Mouse (Mus musculus) liver, postnatal 0 days (tissue): ENCODE data around the gene Cacnb1. TPM values are rescaled to one million over a fixed set of nuclear protein-coding genes. Genes with fewer than 3 reads are reported as not detected.

ENCODE experiments used
- ATAC-seq: fragments of 200-750 bp; cut with Nextera tagmentation; 2 replicates; pipeline ENCODE4 v1.8.0; 2017; ENCODE audit warnings: mild to moderate bottlenecking, moderate library complexity
- DNase-seq: peaks from one replicate; pipeline ENCODE4 v3.0.0-alpha.2; 2016
- H3K27ac ChIP-seq: fragments of 300-500 bp; sonication (generic); 2 replicates; pipeline ENCODE4 v1.5.1; 2014; ENCODE audit warnings: antibody characterized with exemption, moderate library complexity, mild to moderate bottlenecking, low read depth
- H3K27me3 ChIP-seq: fragments of 300-500 bp; sonication (generic); 2 replicates; pipeline ENCODE4 v1.6.1; 2014; ENCODE audit warnings: low read length, control low read depth, mixed read lengths; ENCODE audit not compliant: insufficient read depth
- H3K36me3 ChIP-seq: fragments of 300-500 bp; sonication (generic); replicated peaks from 2 replicates; pipeline ENCODE4 v1.6.1; 2014; ENCODE audit warnings: mild to moderate bottlenecking, control low read depth, low read length, moderate library complexity, mixed read lengths; ENCODE audit not compliant: insufficient read depth
- H3K4me1 ChIP-seq: fragments of 300-500 bp; sonication (generic); 2 replicates; pipeline ENCODE4 v1.6.1; 2014; ENCODE audit warnings: antibody characterized with exemption, mild to moderate bottlenecking, control low read depth; ENCODE audit not compliant: insufficient read depth
- H3K4me2 ChIP-seq: fragments of 300-500 bp; sonication (generic); 2 replicates; pipeline ENCODE4 v1.6.1; 2014; ENCODE audit warnings: low read depth, mild to moderate bottlenecking, low read length, moderate library complexity, mixed read lengths
- H3K4me3 ChIP-seq: fragments of 300-500 bp; sonication (generic); 2 replicates; pipeline ENCODE4 v1.5.1; 2014; ENCODE audit warnings: low read depth, low read length
- H3K9ac ChIP-seq: fragments of 300-500 bp; sonication (generic); replicated peaks from 2 replicates; pipeline ENCODE4 v1.6.1; 2014; ENCODE audit warnings: mild to moderate bottlenecking, moderate library complexity
- H3K9me3 ChIP-seq: fragments of 300-500 bp; sonication (generic); 2 replicates; pipeline ENCODE4 v1.6.1; 2016; ENCODE audit warnings: mild to moderate bottlenecking, control low read depth, low read length, mixed read lengths
- CTCF ChIP-seq: sonication (generic); IDR thresholded peaks from 2 replicates; pipeline ENCODE4 v1.5.1; 2016; ENCODE audit warnings: antibody characterized with exemption, low read depth
- EP300 ChIP-seq: IDR thresholded peaks from 2 replicates; pipeline ENCODE4 v1.6.1; 2016; ENCODE audit warnings: antibody characterized with exemption, low read depth, mild to moderate bottlenecking
- WGBS: fragments of 180-500 bp; shearing (Covaris S2); extraction: QIAGEN DNeasy Blood & Tissue Kit; methylation state at CpG from one replicate; pipeline ENCODE4 v1.1.7; 2014; ENCODE audit not compliant: insufficient replicate concordance; 5-methylcytosine and 5-hydroxymethylcytosine counted together
- polyA plus RNA-seq: library from polyadenylated mRNA; unstranded; fragments of >200 nt; fragmentation: Nextera tagmentation; extraction: Ambion mirVana; gene quantifications from 2 replicates; pipeline ENCODE4 v1.2.1, GENCODE M21; 2015

Cacnb1 gene
- polyA plus RNA-seq, 1 experiment from 2014 or later: 0.23 TPM

GRCm38 (mm10) chr11:97956905-97957560, 65.8 kb downstream of the Cacnb1 start:
- Histone ChIP-seq H3K9ac (no peak overlapping the region), H3K4me1 (peaks cover 9% of the 10 kb centered on the region; the same call in 1 of the 2 replicates)
- DNase-seq: no peak

GRCm38 (mm10) chr11:97955915-97956314, 66.9 kb downstream of the Cacnb1 start:
- TF ChIP-seq CTCF: no peak
- TF ChIP-seq EP300: no peak
- H3K27ac ChIP-seq: no peak overlapping the region
- 69% methylated on average over 4 of the region's 4 CpGs for WGBS
- DNase-seq (no peak), ATAC-seq (no peak)
- no peaks in the 10 kb centered on the region for H3K36me3 ChIP-seq
- H3K9ac ChIP-seq: no peak overlapping the region
- H3K9me3 ChIP-seq: no peaks in the 10 kb centered on the region
- no peak overlapping the region for H3K4me3 ChIP-seq
- H3K27me3 ChIP-seq: no peaks in the 10 kb centered on the region
- H3K4me2 ChIP-seq: no peak overlapping the region
- H3K4me1 ChIP-seq: peaks cover 9% of the 10 kb centered on the region; the same call in 1 of the 2 replicates

More at GRCm38 (mm10) chr11:97956905-97957560, 65.8 kb downstream of the Cacnb1 start:
- TF ChIP-seq CTCF: no peak
- TF ChIP-seq EP300: no peak
- Histone ChIP-seq H3K4me2 (no peak overlapping the region), H3K36me3 (no peaks in the 10 kb centered on the region), H3K27ac (no peak overlapping the region), H3K4me3 (no peak overlapping the region), H3K9me3 (no peaks in the 10 kb centered on the region), H3K27me3 (no peaks in the 10 kb centered on the region)
- 58% methylated on average over 6 of the region's 6 CpGs for WGBS
- no peak for ATAC-seq

- 54% methylated on average over 9 of the region's 9 CpGs for WGBS
- Histone ChIP-seq H3K4me2 (no peak overlapping the region), H3K27ac (no peak overlapping the region), H3K9me3 (no peaks in the 10 kb centered on the region), H3K4me1 (peaks cover 9% of the 10 kb centered on the region; the same call in 1 of the 2 replicates), H3K4me3 (no peak overlapping the region), H3K27me3 (no peaks in the 10 kb centered on the region), H3K9ac (no peak overlapping the region), H3K36me3 (no peaks in the 10 kb centered on the region)
- ATAC-seq (no peak), DNase-seq (no peak)
- TF ChIP-seq EP300: no peak
- no peak for TF ChIP-seq CTCF
Observed at GRCm38 (mm10) chr11:97955146-97955902, 67.5 kb downstream of the Cacnb1 start.

- Histone ChIP-seq H3K4me2 (no peak overlapping the region), H3K9ac (no peak overlapping the region), H3K27me3 (no peaks in the 10 kb centered on the region), H3K4me3 (no peak overlapping the region), H3K9me3 (no peaks in the 10 kb centered on the region), H3K27ac (no peak overlapping the region), H3K4me1 (peaks cover 12% of the 10 kb centered on the region), H3K36me3 (no peaks in the 10 kb centered on the region)
- WGBS: 39% methylated on average over 14 of the region's 14 CpGs
- TF ChIP-seq EP300: no peak
- no peak for TF ChIP-seq CTCF
- ATAC-seq (no peak), DNase-seq (peak; percentile 45)
Observed at GRCm38 (mm10) chr11:97954469-97955141, 68.2 kb downstream of the Cacnb1 start.

- Histone ChIP-seq H3K36me3 (no peaks in the 10 kb centered on the region), H3K9me3 (no peaks in the 10 kb centered on the region), H3K27ac (no peak overlapping the region), H3K4me1 (peaks cover 12% of the 10 kb centered on the region), H3K4me2 (no peak overlapping the region), H3K27me3 (no peaks in the 10 kb centered on the region), H3K9ac (no peak overlapping the region), H3K4me3 (no peak overlapping the region)
- 78% methylated on average over 5 of the region's 6 CpGs for WGBS
- TF ChIP-seq EP300 (no peak), CTCF (no peak)
- ATAC-seq: no peak
- DNase-seq: no peak
Observed at GRCm38 (mm10) chr11:97953939-97954275, 68.9 kb downstream of the Cacnb1 start.

- Histone ChIP-seq H3K36me3 (no peaks in the 10 kb centered on the region), H3K4me1 (peaks cover 12% of the 10 kb centered on the region), H3K9ac (no peak overlapping the region), H3K27me3 (no peaks in the 10 kb centered on the region), H3K9me3 (no peaks in the 10 kb centered on the region), H3K27ac (no peak overlapping the region), H3K4me2 (no peak overlapping the region), H3K4me3 (no peak overlapping the region)
- no peak for ATAC-seq
- 69% methylated on average over 16 of the region's 16 CpGs for WGBS
- no peak for DNase-seq
- TF ChIP-seq CTCF (no peak), EP300 (no peak)
Observed at GRCm38 (mm10) chr11:97953179-97953938, 69.5 kb downstream of the Cacnb1 start.
